Mouse (Mus musculus): ENCODE measurements around the gene Tmco3. TPM values are rescaled to one million over a fixed set of nuclear protein-coding genes. Genes with fewer than 3 reads are reported as not detected.

Gene Tmco3
- polyA plus RNA-seq, 1 experiment from 2014 or later, result 54.1 TPM

DNA sequence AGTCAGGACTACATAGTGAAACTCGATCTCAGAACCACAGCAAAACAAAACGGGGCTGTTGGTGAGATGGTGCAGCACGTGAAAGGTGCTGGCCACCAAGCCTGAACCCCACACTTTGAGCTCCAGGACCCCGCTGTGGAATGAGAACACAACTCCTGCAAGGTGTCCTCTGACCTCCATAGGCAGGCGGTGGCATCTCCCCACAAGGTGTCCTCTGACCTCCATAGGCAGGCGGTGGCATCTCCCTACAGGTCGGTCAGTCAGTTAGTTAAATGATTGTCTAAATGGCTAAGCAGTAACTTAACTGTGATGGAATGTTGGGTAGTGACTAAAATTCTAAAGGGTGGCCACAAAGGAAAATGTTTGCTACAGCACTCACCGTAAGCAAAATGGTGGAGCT lies 11.6 kb downstream of the Tmco3 start:
- WGBS, result 95% methylated on average over 8 of the region's 8 CpGs
- Histone ChIP-seq H3K36me3 (ENCODE audit: control insufficient read depth, insufficient read depth, low read length) (peaks cover 65% of the 10 kb centered on the region), H3K4me1 (ENCODE audit: control insufficient read depth, insufficient read depth, low read length) (no peaks in the 10 kb centered on the region), H3K9me3 (replicated peaks; ENCODE audit: control insufficient read depth, low read length, poor library complexity, severe bottlenecking) (no peaks in the 10 kb centered on the region), H3K4me3 (ENCODE audit: low read depth, low read length) (no peak overlapping the region), H3K9ac (ENCODE audit: low read depth, low read length) (no peak overlapping the region), H3K27ac (ENCODE audit: low read length) (no peak overlapping the region), H3K27me3 (ENCODE audit: control insufficient read depth, insufficient read depth, low read depth, low read length) (no peaks in the 10 kb centered on the region), H3K4me2 (ENCODE audit: low read length) (no peak overlapping the region)
- ATAC-seq, result no peak

- Histone ChIP-seq H3K36me3 (ENCODE audit: control insufficient read depth, insufficient read depth, low read length) (peaks cover 68% of the 10 kb centered on the region), H3K9ac (ENCODE audit: low read depth, low read length) (no peak overlapping the region), H3K9me3 (replicated peaks; ENCODE audit: control insufficient read depth, low read length, poor library complexity, severe bottlenecking) (no peaks in the 10 kb centered on the region), H3K27me3 (ENCODE audit: control insufficient read depth, insufficient read depth, low read depth, low read length) (no peaks in the 10 kb centered on the region), H3K27ac (ENCODE audit: low read length) (no peak overlapping the region), H3K4me1 (ENCODE audit: control insufficient read depth, insufficient read depth, low read length) (no peaks in the 10 kb centered on the region), H3K4me2 (ENCODE audit: low read length) (no peak overlapping the region), H3K4me3 (ENCODE audit: low read depth, low read length) (no peak overlapping the region)
- no peak for ATAC-seq
- WGBS, result 99% methylated on average over 7 of the region's 7 CpGs
Observed at GRCm38 (mm10) chr8:13301036-13301435, 13.0 kb downstream of the Tmco3 start.

- Histone ChIP-seq H3K4me1 (ENCODE audit: control insufficient read depth, insufficient read depth, low read length) (no peaks in the 10 kb centered on the region), H3K4me3 (ENCODE audit: low read depth, low read length) (no peak overlapping the region), H3K4me2 (ENCODE audit: low read length) (no peak overlapping the region), H3K9me3 (replicated peaks; ENCODE audit: control insufficient read depth, low read length, poor library complexity, severe bottlenecking) (no peaks in the 10 kb centered on the region), H3K27ac (ENCODE audit: low read length) (no peak overlapping the region), H3K36me3 (ENCODE audit: control insufficient read depth, insufficient read depth, low read length) (peaks cover 58% of the 10 kb centered on the region), H3K27me3 (ENCODE audit: control insufficient read depth, insufficient read depth, low read depth, low read length) (no peaks in the 10 kb centered on the region), H3K9ac (ENCODE audit: low read depth, low read length) (no peak overlapping the region)
- no peak for ATAC-seq
- 94% methylated on average over 6 of the region's 6 CpGs for WGBS
Observed at GRCm38 (mm10) chr8:13305459-13305858, 17.5 kb downstream of the Tmco3 start.

DNA sequence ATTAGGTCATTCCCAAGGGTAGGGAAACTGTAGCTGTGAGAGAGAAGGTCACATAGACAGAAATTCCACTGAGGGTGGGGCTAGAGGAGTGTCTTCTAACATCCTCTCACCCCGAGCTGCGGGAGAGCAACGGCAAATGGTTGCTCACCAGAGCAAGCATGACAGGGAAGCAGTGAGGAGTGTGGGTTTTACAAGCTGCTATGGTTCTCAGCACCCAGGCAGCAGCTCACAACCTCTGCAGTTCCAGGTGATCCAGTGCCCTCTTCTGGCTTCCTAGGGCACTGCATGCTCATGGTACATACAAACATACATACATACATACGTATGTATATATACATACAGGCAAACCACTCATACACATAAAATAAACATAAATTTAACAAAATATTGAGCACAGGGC lies 17.9 kb downstream of the Tmco3 start:
- no peak overlapping the region for H3K27ac ChIP-seq (ENCODE audit: low read length)
- no peak overlapping the region for H3K4me2 ChIP-seq (ENCODE audit: low read length)
- no peaks in the 10 kb centered on the region for H3K27me3 ChIP-seq (ENCODE audit: control insufficient read depth, insufficient read depth, low read depth, low read length)
- H3K4me1 ChIP-seq (ENCODE audit: control insufficient read depth, insufficient read depth, low read length), result no peaks in the 10 kb centered on the region
- peaks cover 56% of the 10 kb centered on the region for H3K36me3 ChIP-seq (ENCODE audit: control insufficient read depth, insufficient read depth, low read length)
- no peaks in the 10 kb centered on the region for H3K9me3 ChIP-seq (replicated peaks; ENCODE audit: control insufficient read depth, low read length, poor library complexity, severe bottlenecking)
- 96% methylated on average over 4 of the region's 4 CpGs for WGBS
- H3K9ac ChIP-seq (ENCODE audit: low read depth, low read length), result no peak overlapping the region
- H3K4me3 ChIP-seq (ENCODE audit: low read depth, low read length), result no peak overlapping the region
- ATAC-seq, result no peak

DNA sequence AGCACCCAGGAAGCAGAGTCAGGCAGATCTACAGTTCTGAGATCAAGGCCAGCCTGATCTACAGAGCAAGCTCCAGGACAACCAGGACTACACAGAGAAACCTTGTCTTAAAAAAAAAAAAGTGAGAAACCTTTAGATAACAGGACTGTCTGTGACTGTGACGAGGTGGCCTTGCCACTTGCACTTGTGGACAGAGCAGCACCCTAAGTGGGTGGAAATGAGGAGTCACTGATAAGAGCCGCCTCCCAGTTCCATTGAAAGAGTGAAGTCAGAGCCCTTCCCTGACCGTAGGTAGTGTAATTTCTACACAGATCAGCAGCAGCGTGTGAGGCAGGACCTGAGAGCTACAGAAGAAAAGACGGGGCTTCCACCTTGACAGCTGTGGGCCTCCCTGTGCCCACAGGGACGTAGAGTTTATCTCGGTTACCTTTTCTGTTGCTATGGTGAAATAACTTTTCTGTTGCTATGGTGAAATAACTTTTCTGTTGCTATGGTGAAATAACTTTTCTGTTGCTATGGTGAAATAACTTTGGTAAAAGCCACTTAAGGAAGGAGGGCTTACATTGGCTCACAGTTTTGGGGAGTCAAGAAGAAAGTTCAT lies 18.4 kb downstream of the Tmco3 start:
- 82% methylated on average over 7 of the region's 7 CpGs for WGBS

DNA sequence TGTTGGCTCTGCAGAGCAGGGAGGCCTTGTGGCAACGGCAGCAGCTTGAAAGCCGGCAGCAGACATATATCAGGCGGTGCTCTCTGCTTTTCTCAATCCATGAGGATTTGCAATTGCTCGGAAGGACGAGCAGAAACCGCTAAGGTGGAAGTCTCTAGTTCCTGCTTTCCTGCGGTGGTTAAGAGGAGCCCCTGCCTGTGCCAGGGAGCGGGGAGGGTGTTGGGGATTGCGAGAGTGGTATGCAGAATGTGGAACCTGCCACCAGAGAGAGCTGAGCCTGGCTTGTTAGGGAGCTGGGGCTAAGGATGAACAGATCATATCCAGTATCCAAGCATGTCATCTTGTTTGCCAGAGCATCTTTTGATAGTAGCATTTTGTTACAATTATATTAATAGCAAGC lies 18.9 kb downstream of the Tmco3 start:
- 84% methylated on average over 9 of the region's 9 CpGs for WGBS
- ATAC-seq, result no peak
- Histone ChIP-seq H3K27me3 (ENCODE audit: control insufficient read depth, insufficient read depth, low read depth, low read length) (no peaks in the 10 kb centered on the region), H3K27ac (ENCODE audit: low read length) (no peak overlapping the region), H3K4me1 (ENCODE audit: control insufficient read depth, insufficient read depth, low read length) (no peaks in the 10 kb centered on the region), H3K4me3 (ENCODE audit: low read depth, low read length) (no peak overlapping the region), H3K9ac (ENCODE audit: low read depth, low read length) (no peak overlapping the region), H3K4me2 (ENCODE audit: low read length) (no peak overlapping the region), H3K9me3 (replicated peaks; ENCODE audit: control insufficient read depth, low read length, poor library complexity, severe bottlenecking) (no peaks in the 10 kb centered on the region), H3K36me3 (ENCODE audit: control insufficient read depth, insufficient read depth, low read length) (peaks cover 51% of the 10 kb centered on the region)

More for the DNA sequence above, 18.4 kb downstream of the Tmco3 start:
- Histone ChIP-seq H3K4me1 (ENCODE audit: control insufficient read depth, insufficient read depth, low read length) (no peaks in the 10 kb centered on the region), H3K9ac (ENCODE audit: low read depth, low read length) (no peak overlapping the region), H3K27me3 (ENCODE audit: control insufficient read depth, insufficient read depth, low read depth, low read length) (no peaks in the 10 kb centered on the region), H3K36me3 (ENCODE audit: control insufficient read depth, insufficient read depth, low read length) (peaks cover 56% of the 10 kb centered on the region), H3K27ac (ENCODE audit: low read length) (no peak overlapping the region), H3K4me3 (ENCODE audit: low read depth, low read length) (no peak overlapping the region), H3K4me2 (ENCODE audit: low read length) (no peak overlapping the region), H3K9me3 (replicated peaks; ENCODE audit: control insufficient read depth, low read length, poor library complexity, severe bottlenecking) (no peaks in the 10 kb centered on the region)
- no peak for ATAC-seq

- no peak for ATAC-seq
Observed at GRCm38 (mm10) chr8:13314922-13315321, 26.9 kb downstream of the Tmco3 start.

DNA sequence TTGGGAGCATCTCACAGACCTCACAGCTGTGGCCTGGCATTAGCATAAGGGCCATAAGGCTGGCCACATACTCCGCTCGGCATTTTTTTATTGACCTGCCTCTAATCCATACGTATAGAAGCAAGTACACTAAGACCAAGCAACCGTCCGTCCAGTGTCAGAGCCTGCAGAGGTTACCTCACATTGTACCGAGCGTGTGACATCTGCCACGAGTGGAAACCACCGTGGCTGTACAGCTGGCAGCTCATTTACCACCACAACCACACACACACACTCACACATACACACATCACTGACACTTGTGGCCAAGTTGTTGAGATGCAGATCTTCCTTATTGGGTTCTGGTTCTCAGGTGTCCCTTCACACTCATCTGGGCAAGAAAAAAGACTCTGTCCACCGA lies 28.7 kb downstream of the Tmco3 start:
- peaks cover 32% of the 10 kb centered on the region for H3K36me3 ChIP-seq (ENCODE audit: control insufficient read depth, insufficient read depth, low read length)

More at GRCm38 (mm10) chr8:13314922-13315321, 26.9 kb downstream of the Tmco3 start:
- no peaks in the 10 kb centered on the region for H3K4me1 ChIP-seq (ENCODE audit: control insufficient read depth, insufficient read depth, low read length)
- H3K27ac ChIP-seq (ENCODE audit: low read length), result no peak overlapping the region
- no peak overlapping the region for H3K9ac ChIP-seq (ENCODE audit: low read depth, low read length)
- no peaks in the 10 kb centered on the region for H3K27me3 ChIP-seq (ENCODE audit: control insufficient read depth, insufficient read depth, low read depth, low read length)
- WGBS, result 85% methylated on average over 3 of the region's 3 CpGs
- no peak overlapping the region for H3K4me3 ChIP-seq (ENCODE audit: low read depth, low read length)
- H3K9me3 ChIP-seq (replicated peaks; ENCODE audit: control insufficient read depth, low read length, poor library complexity, severe bottlenecking), result no peaks in the 10 kb centered on the region
- H3K4me2 ChIP-seq (ENCODE audit: low read length), result no peak overlapping the region
- peaks cover 40% of the 10 kb centered on the region for H3K36me3 ChIP-seq (ENCODE audit: control insufficient read depth, insufficient read depth, low read length)

GRCm38 (mm10) chr8:13326598-13326997 lies 38.6 kb downstream of the Tmco3 start:
- Histone ChIP-seq H3K36me3 (ENCODE audit: control insufficient read depth, insufficient read depth, low read length) (peaks cover 6% of the 10 kb centered on the region; the same call in 1 of the 2 replicates), H3K9ac (ENCODE audit: low read depth, low read length) (no peak overlapping the region), H3K4me3 (ENCODE audit: low read depth, low read length) (no peak overlapping the region), H3K9me3 (replicated peaks; ENCODE audit: control insufficient read depth, low read length, poor library complexity, severe bottlenecking) (no peaks in the 10 kb centered on the region), H3K4me2 (ENCODE audit: low read length) (no peak overlapping the region), H3K27ac (ENCODE audit: low read length) (no peak overlapping the region), H3K27me3 (ENCODE audit: control insufficient read depth, insufficient read depth, low read depth, low read length) (no peaks in the 10 kb centered on the region), H3K4me1 (ENCODE audit: control insufficient read depth, insufficient read depth, low read length) (no peaks in the 10 kb centered on the region)
- WGBS, result 38% methylated on average over 5 of the region's 5 CpGs
- no peak for ATAC-seq

More for the DNA sequence above, 28.7 kb downstream of the Tmco3 start:
- WGBS, result 92% methylated on average over 10 of the region's 10 CpGs
- no peaks in the 10 kb centered on the region for H3K9me3 ChIP-seq (replicated peaks; ENCODE audit: control insufficient read depth, low read length, poor library complexity, severe bottlenecking)
- no peaks in the 10 kb centered on the region for H3K27me3 ChIP-seq (ENCODE audit: control insufficient read depth, insufficient read depth, low read depth, low read length)
- H3K4me3 ChIP-seq (ENCODE audit: low read depth, low read length), result no peak overlapping the region
- no peaks in the 10 kb centered on the region for H3K4me1 ChIP-seq (ENCODE audit: control insufficient read depth, insufficient read depth, low read length)
- no peak overlapping the region for H3K4me2 ChIP-seq (ENCODE audit: low read length)
- H3K9ac ChIP-seq (ENCODE audit: low read depth, low read length), result no peak overlapping the region
- no peak overlapping the region for H3K27ac ChIP-seq (ENCODE audit: low read length)
- ATAC-seq, result no peak

Data from midbrain, embryonic 16.5 days (tissue).